Mouse (Mus musculus): ENCODE measurements at regions not wholly inside any gene's neighbourhood (a gene's known extent, or its start where the extent isn't known, plus 50 kb on each side); places are given as distances from the start of the nearest gene placed in this dataset.

GRCm38 (mm10) chr17:67509091-67509618 lies 123.4 kb downstream of the Lrrc30 start:
- 93% methylated on average over 6 of the region's 6 CpGs for WGBS
- Histone ChIP-seq H3K4me2 (ENCODE audit: low read length) (no peak overlapping the region), H3K9ac (replicated peaks; ENCODE audit: low read length) (no peak overlapping the region), H3K9me3 (ENCODE audit: control insufficient read depth, low read length) (no peaks in the 10 kb centered on the region), H3K27me3 (ENCODE audit: control insufficient read depth, insufficient read depth, low read length) (no peaks in the 10 kb centered on the region), H3K4me1 (ENCODE audit: control insufficient read depth, insufficient read depth, low read length) (no peaks in the 10 kb centered on the region), H3K4me3 (replicated peaks; ENCODE audit: low read depth, low read length) (no peak overlapping the region), H3K36me3 (ENCODE audit: control insufficient read depth, insufficient read depth, low read length) (no peaks in the 10 kb centered on the region), H3K27ac (replicated peaks; ENCODE audit: low read depth, low read length) (no peak overlapping the region)
- ATAC-seq (ENCODE audit: low FRiP score, low TSS enrichment), result no peak
- DNase-seq, result no peak

- Histone ChIP-seq H3K9me3 (ENCODE audit: control insufficient read depth, low read length) (no peaks in the 10 kb centered on the region), H3K36me3 (ENCODE audit: control insufficient read depth, insufficient read depth, low read length) (no peaks in the 10 kb centered on the region), H3K4me3 (replicated peaks; ENCODE audit: low read depth, low read length) (no peak overlapping the region), H3K27ac (replicated peaks; ENCODE audit: low read depth, low read length) (no peak overlapping the region), H3K9ac (replicated peaks; ENCODE audit: low read length) (no peak overlapping the region), H3K27me3 (ENCODE audit: control insufficient read depth, insufficient read depth, low read length) (no peaks in the 10 kb centered on the region), H3K4me1 (ENCODE audit: control insufficient read depth, insufficient read depth, low read length) (no peaks in the 10 kb centered on the region), H3K4me2 (ENCODE audit: low read length) (no peak overlapping the region)
- WGBS, result 32% methylated on average over 2 of the region's 2 CpGs
- no peak for ATAC-seq (ENCODE audit: low FRiP score, low TSS enrichment)
- DNase-seq, result no peak
Observed at GRCm38 (mm10) chr17:67508353-67508752, 124.2 kb downstream of the Lrrc30 start.

- Histone ChIP-seq H3K4me1 (ENCODE audit: control insufficient read depth, insufficient read depth, low read length) (no peaks in the 10 kb centered on the region), H3K4me3 (replicated peaks; ENCODE audit: low read depth, low read length) (no peak overlapping the region), H3K9ac (replicated peaks; ENCODE audit: low read length) (no peak overlapping the region), H3K9me3 (ENCODE audit: control insufficient read depth, low read length) (no peaks in the 10 kb centered on the region), H3K27me3 (ENCODE audit: control insufficient read depth, insufficient read depth, low read length) (no peaks in the 10 kb centered on the region), H3K4me2 (ENCODE audit: low read length) (no peak overlapping the region), H3K36me3 (ENCODE audit: control insufficient read depth, insufficient read depth, low read length) (no peaks in the 10 kb centered on the region), H3K27ac (replicated peaks; ENCODE audit: low read depth, low read length) (no peak overlapping the region)
- ATAC-seq (ENCODE audit: low FRiP score, low TSS enrichment), result no peak
- 49% methylated on average over 2 of the region's 2 CpGs for WGBS
- DNase-seq, result no peak
Observed at GRCm38 (mm10) chr17:67506466-67506865, 126.1 kb downstream of the Lrrc30 start.

- ATAC-seq (ENCODE audit: low FRiP score, low TSS enrichment), result no peak
- DNase-seq, result no peak
- Histone ChIP-seq H3K27me3 (ENCODE audit: control insufficient read depth, insufficient read depth, low read length) (no peaks in the 10 kb centered on the region), H3K4me3 (replicated peaks; ENCODE audit: low read depth, low read length) (no peak overlapping the region), H3K9ac (replicated peaks; ENCODE audit: low read length) (no peak overlapping the region), H3K4me2 (ENCODE audit: low read length) (no peak overlapping the region), H3K36me3 (ENCODE audit: control insufficient read depth, insufficient read depth, low read length) (no peaks in the 10 kb centered on the region), H3K27ac (replicated peaks; ENCODE audit: low read depth, low read length) (no peak overlapping the region), H3K4me1 (ENCODE audit: control insufficient read depth, insufficient read depth, low read length) (peaks cover 9% of the 10 kb centered on the region), H3K9me3 (ENCODE audit: control insufficient read depth, low read length) (no peaks in the 10 kb centered on the region)
- WGBS, result 90% methylated on average over 9 of the region's 9 CpGs
Observed at GRCm38 (mm10) chr17:67504502-67505033, 128.0 kb downstream of the Lrrc30 start.

GRCm38 (mm10) chr17:67503125-67503878 lies 129.2 kb downstream of the Lrrc30 start:
- Histone ChIP-seq H3K4me2 (ENCODE audit: low read length) (no peak overlapping the region), H3K4me1 (ENCODE audit: control insufficient read depth, insufficient read depth, low read length) (peaks cover 10% of the 10 kb centered on the region), H3K9me3 (ENCODE audit: control insufficient read depth, low read length) (no peaks in the 10 kb centered on the region), H3K4me3 (replicated peaks; ENCODE audit: low read depth, low read length) (no peak overlapping the region), H3K36me3 (ENCODE audit: control insufficient read depth, insufficient read depth, low read length) (no peaks in the 10 kb centered on the region), H3K27ac (replicated peaks; ENCODE audit: low read depth, low read length) (no peak overlapping the region), H3K9ac (replicated peaks; ENCODE audit: low read length) (no peak overlapping the region), H3K27me3 (ENCODE audit: control insufficient read depth, insufficient read depth, low read length) (no peaks in the 10 kb centered on the region)
- 72% methylated on average over 6 of the region's 6 CpGs for WGBS
- DNase-seq, result no peak
- no peak for ATAC-seq (ENCODE audit: low FRiP score, low TSS enrichment)

- Histone ChIP-seq H3K36me3 (ENCODE audit: control insufficient read depth, insufficient read depth, low read length) (no peaks in the 10 kb centered on the region), H3K4me3 (replicated peaks; ENCODE audit: low read depth, low read length) (no peak overlapping the region), H3K9me3 (ENCODE audit: control insufficient read depth, low read length) (no peaks in the 10 kb centered on the region), H3K27me3 (ENCODE audit: control insufficient read depth, insufficient read depth, low read length) (no peaks in the 10 kb centered on the region), H3K27ac (replicated peaks; ENCODE audit: low read depth, low read length) (no peak overlapping the region), H3K9ac (replicated peaks; ENCODE audit: low read length) (no peak overlapping the region), H3K4me1 (ENCODE audit: control insufficient read depth, insufficient read depth, low read length) (peaks cover 10% of the 10 kb centered on the region), H3K4me2 (ENCODE audit: low read length) (no peak overlapping the region)
- 62% methylated on average over 4 of the region's 4 CpGs for WGBS
- ATAC-seq (ENCODE audit: low FRiP score, low TSS enrichment) (no peak), DNase-seq (no peak)
Observed at GRCm38 (mm10) chr17:67502628-67503027, 129.9 kb downstream of the Lrrc30 start.

GRCm38 (mm10) chr17:67499783-67500641 lies 132.5 kb downstream of the Lrrc30 start:
- H3K9ac ChIP-seq (replicated peaks; ENCODE audit: low read length), result no peak overlapping the region; the same call in 1 of the 2 replicates
- H3K27ac ChIP-seq (replicated peaks; ENCODE audit: low read depth, low read length), result peak overlapping the region; percentile 62
- H3K4me3 ChIP-seq (replicated peaks; ENCODE audit: low read depth, low read length), result peak overlapping the region; percentile 17; the same call in 1 of the 2 replicates
- ATAC-seq (ENCODE audit: low FRiP score, low TSS enrichment) (peak; percentile 61; the same call in 1 of the 2 replicates), DNase-seq (peak; percentile 84)
- WGBS, result 27% methylated on average over 28 of the region's 28 CpGs
- no peaks in the 10 kb centered on the region for H3K9me3 ChIP-seq (ENCODE audit: control insufficient read depth, low read length)
- H3K36me3 ChIP-seq (ENCODE audit: control insufficient read depth, insufficient read depth, low read length), result no peaks in the 10 kb centered on the region
- H3K4me1 ChIP-seq (ENCODE audit: control insufficient read depth, insufficient read depth, low read length), result peaks cover 10% of the 10 kb centered on the region
- H3K4me2 ChIP-seq (ENCODE audit: low read length), result peak overlapping the region; percentile 54
- no peaks in the 10 kb centered on the region for H3K27me3 ChIP-seq (ENCODE audit: control insufficient read depth, insufficient read depth, low read length)

GRCm38 (mm10) chr17:67497380-67497779 lies 135.1 kb downstream of the Lrrc30 start:
- H3K27me3 ChIP-seq (ENCODE audit: control insufficient read depth, insufficient read depth, low read length), result no peaks in the 10 kb centered on the region
- H3K4me2 ChIP-seq (ENCODE audit: low read length), result no peak overlapping the region
- 94% methylated on average over 8 of the region's 8 CpGs for WGBS
- H3K9ac ChIP-seq (replicated peaks; ENCODE audit: low read length), result no peak overlapping the region
- ATAC-seq (ENCODE audit: low FRiP score, low TSS enrichment) (no peak), DNase-seq (no peak)
- H3K27ac ChIP-seq (replicated peaks; ENCODE audit: low read depth, low read length), result no peak overlapping the region
- no peaks in the 10 kb centered on the region for H3K36me3 ChIP-seq (ENCODE audit: control insufficient read depth, insufficient read depth, low read length)
- H3K4me1 ChIP-seq (ENCODE audit: control insufficient read depth, insufficient read depth, low read length), result peaks cover 10% of the 10 kb centered on the region
- no peaks in the 10 kb centered on the region for H3K9me3 ChIP-seq (ENCODE audit: control insufficient read depth, low read length)
- no peak overlapping the region for H3K4me3 ChIP-seq (replicated peaks; ENCODE audit: low read depth, low read length)

Data from midbrain, embryonic 14.5 days (tissue).